Mouse (Mus musculus): ENCODE data around the gene Gm28042.
A peak's percentile ranks its signal among the peaks of the same experiment; 100 is the strongest.

DNA sequence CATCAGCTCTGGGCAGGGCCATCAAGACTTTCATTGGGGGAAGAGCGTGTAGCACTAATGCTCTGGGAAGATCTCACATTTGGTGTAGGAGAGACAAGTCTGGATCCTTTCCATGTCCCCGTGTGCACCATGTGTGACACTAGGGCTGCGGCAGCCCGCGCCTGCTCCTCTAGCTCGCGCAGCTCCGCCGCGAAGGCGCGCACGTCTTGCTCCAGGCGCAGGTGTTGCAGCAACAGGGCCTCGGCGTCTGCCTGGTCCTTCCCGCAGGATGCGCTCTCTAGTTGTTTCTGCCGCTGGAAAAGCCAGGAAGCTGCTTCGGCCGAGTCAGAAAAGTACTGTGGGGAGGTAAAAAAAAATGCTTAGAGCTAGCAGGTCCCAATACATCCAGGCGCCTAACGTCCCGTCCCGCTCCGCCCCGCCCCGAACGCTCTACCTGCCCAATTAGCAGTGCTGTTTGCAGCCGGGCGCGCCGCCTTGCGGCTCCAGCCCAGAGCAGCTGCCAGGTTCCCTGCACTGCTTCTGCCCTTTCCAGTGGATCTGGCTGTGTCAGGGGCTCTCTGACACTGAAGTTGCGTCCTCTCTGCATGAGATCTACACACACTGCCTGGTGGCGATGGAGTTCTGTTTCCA, 48.9 kb downstream of the Gm28042 start:
- TF ChIP-seq CTCF (IDR thresholded peaks at IDR 0.05) (peak; percentile 77), EP300 (IDR thresholded peaks at IDR 0.05) (no peak)

All from lung, postnatal 0 days (tissue).